Mouse (Mus musculus) MEL (cell line): ENCODE measurements around the gene Rnf114. TPM values are rescaled to one million over a fixed set of nuclear protein-coding genes. Genes with fewer than 3 reads are reported as not detected.

ENCODE experiments used
- DNase-seq: peaks from one replicate; pipeline ENCODE4 v3.0.0; 2011; ENCODE audit warnings: low read depth, low spot score
- H3K27ac ChIP-seq: 2 replicates; pipeline ENCODE4 v1.5.1; 2012; ENCODE audit warnings: low read depth, mild to moderate bottlenecking, control low read depth, low read length, moderate library complexity; ENCODE audit not compliant: control insufficient read depth
- H3K27me3 ChIP-seq, 2 experiments: fragments of 150-350 bp in 1 of 2; sonication (generic) in 1 of 2; 2 replicates each; pipeline ENCODE4 v1.6.1; 2012; ENCODE audit warnings: low read length in 2 of 2, mild to moderate bottlenecking in 2 of 2, improper control_type of control experiment in 1 of 2, moderate library complexity in 1 of 2; ENCODE audit not compliant: insufficient read depth in 2 of 2, control insufficient read depth in 1 of 2
- H3K36me3 ChIP-seq, 2 experiments: 2 replicates each; pipeline ENCODE4 v1.6.1; 2012 to 2014; ENCODE audit warnings: low read length in 2 of 2, improper control_type of control experiment in 1 of 2, inconsistent platforms in 1 of 2, mild to moderate bottlenecking in 1 of 2; ENCODE audit not compliant: insufficient read depth in 2 of 2, control insufficient read depth in 1 of 2
- H3K4me1 ChIP-seq, 2 experiments: fragments of 150-350 bp in 1 of 2; sonication (generic) in 1 of 2; 2 replicates each; pipeline ENCODE4 v1.6.1; 2012; ENCODE audit warnings: low read length in 2 of 2, improper control_type of control experiment in 1 of 2, mild to moderate bottlenecking in 1 of 2; ENCODE audit not compliant: insufficient read depth in 2 of 2, control insufficient read depth in 1 of 2
- H3K4me3 ChIP-seq, 2 experiments: fragments of 150-350 bp in 1 of 2; sonication (generic) in 1 of 2; 2 replicates each; pipeline ENCODE4 v1.5.1; 2012; ENCODE audit warnings: low read depth in 2 of 2, low read length in 2 of 2, mild to moderate bottlenecking in 2 of 2, moderate library complexity in 2 of 2, control low read depth in 1 of 2, improper control_type of control experiment in 1 of 2; ENCODE audit not compliant: control insufficient read depth in 1 of 2, insufficient read depth in 1 of 2
- H3K79me2 ChIP-seq: 2 replicates; pipeline ENCODE4 v1.6.1; 2012; ENCODE audit warnings: mild to moderate bottlenecking, low read length, moderate library complexity; ENCODE audit not compliant: control insufficient read depth, poor library complexity, insufficient read depth
- H3K9ac ChIP-seq: 2 replicates; pipeline ENCODE4 v1.6.1; 2012; ENCODE audit warnings: low read depth, mild to moderate bottlenecking, control low read depth, low read length, moderate library complexity; ENCODE audit not compliant: control insufficient read depth, poor library complexity, severe bottlenecking
- H3K9me3 ChIP-seq: fragments of 150-350 bp; sonication (generic); replicated peaks from 2 replicates; pipeline ENCODE4 v1.6.1; 2012; ENCODE audit warnings: mild to moderate bottlenecking, low read length, improper control_type of control experiment, moderate library complexity; ENCODE audit not compliant: insufficient read depth
- BHLHE40 ChIP-seq: IDR thresholded peaks from 2 replicates; pipeline ENCODE4 v1.6.1; 2012; ENCODE audit warnings: low read depth, mild to moderate bottlenecking, inconsistent platforms, low read length, improper control_type of control experiment, borderline replicate concordance
- CHD1 ChIP-seq: IDR thresholded peaks from 2 replicates; pipeline ENCODE4 v1.6.1; 2012; ENCODE audit warnings: low read depth, mild to moderate bottlenecking, inconsistent platforms, low read length, improper control_type of control experiment
- CHD2 ChIP-seq: IDR thresholded peaks from 2 replicates; pipeline ENCODE4 v1.6.1; 2011; ENCODE audit warnings: low read length, improper control_type of control experiment
- CTCF ChIP-seq, 3 experiments: IDR thresholded peaks in 2 of 3; conservative IDR thresholded peaks in 1 of 3; 2 replicates each; pipeline ENCODE4 v1.5.1; 2011 to 2012; ENCODE audit warnings: low read length in 3 of 3, low read depth in 2 of 3, mild to moderate bottlenecking in 2 of 3, improper control_type of control experiment in 1 of 3, inconsistent platforms in 1 of 3, mixed read lengths in 1 of 3, moderate library complexity in 1 of 3; ENCODE audit not compliant: control insufficient read depth in 1 of 3, insufficient read depth in 1 of 3, poor library complexity in 1 of 3, severe bottlenecking in 1 of 3
- E2F4 ChIP-seq: IDR thresholded peaks from 2 replicates; pipeline ENCODE4 v1.6.1; 2011; ENCODE audit warnings: low read depth, low read length, improper control_type of control experiment, borderline replicate concordance
- ELF1 ChIP-seq: IDR thresholded peaks from 2 replicates; pipeline ENCODE4 v1.6.1; 2014; ENCODE audit warnings: low read depth, mild to moderate bottlenecking, inconsistent platforms, low read length, improper control_type of control experiment, moderate library complexity
- EP300 ChIP-seq, 2 experiments: IDR thresholded peaks; 2 replicates each; pipeline ENCODE4 v1.6.1; 2011; ENCODE audit warnings: improper control_type of control experiment in 2 of 2, low read length in 2 of 2, low read depth in 1 of 2, mild to moderate bottlenecking in 1 of 2
- ETS1 ChIP-seq: IDR thresholded peaks from 2 replicates; pipeline ENCODE4 v1.6.1; 2012; ENCODE audit warnings: low read depth, mild to moderate bottlenecking, inconsistent platforms, low read length, improper control_type of control experiment, moderate library complexity
- GABPA ChIP-seq: IDR thresholded peaks from 2 replicates; pipeline ENCODE4 v1.6.1; 2012; ENCODE audit warnings: low read depth, mild to moderate bottlenecking, inconsistent platforms, low read length, improper control_type of control experiment, moderate library complexity
- GATA1 ChIP-seq: IDR thresholded peaks from 2 replicates; pipeline ENCODE4 v1.6.1; 2011; ENCODE audit warnings: low read depth, low read length, improper control_type of control experiment
- HCFC1 ChIP-seq: IDR thresholded peaks from 2 replicates; pipeline ENCODE4 v1.6.1; 2012; ENCODE audit warnings: low read depth, mild to moderate bottlenecking, inconsistent platforms, low read length, improper control_type of control experiment, moderate library complexity
- JUND ChIP-seq: IDR thresholded peaks from 2 replicates; pipeline ENCODE4 v1.6.1; 2011; ENCODE audit warnings: low read depth, mild to moderate bottlenecking, improper control_type of control experiment, low read length
- KAT2A ChIP-seq: conservative IDR thresholded peaks from 2 replicates; pipeline ENCODE4 v1.6.1; 2012; ENCODE audit warnings: low read depth, low read length, improper control_type of control experiment, inconsistent platforms
- MAFK ChIP-seq: IDR thresholded peaks from 2 replicates; pipeline ENCODE4 v1.6.1; 2011; ENCODE audit warnings: low read depth, mild to moderate bottlenecking, low read length, improper control_type of control experiment, borderline replicate concordance
- MAX ChIP-seq: IDR thresholded peaks from 2 replicates; pipeline ENCODE4 v1.6.1; 2011; ENCODE audit warnings: low read length, improper control_type of control experiment
- MEF2A ChIP-seq: IDR thresholded peaks from 2 replicates; pipeline ENCODE4 v1.6.1; 2014; ENCODE audit warnings: low read depth, mild to moderate bottlenecking, inconsistent platforms, low read length, improper control_type of control experiment; ENCODE audit not compliant: poor library complexity, insufficient replicate concordance, severe bottlenecking; ENCODE audit errors: extremely low read depth
- MXI1 ChIP-seq: IDR thresholded peaks from 2 replicates; pipeline ENCODE4 v1.6.1; 2011; ENCODE audit warnings: mild to moderate bottlenecking, low read depth, low read length, improper control_type of control experiment
- MYB ChIP-seq: IDR thresholded peaks from 2 replicates; pipeline ENCODE4 v1.6.1; 2011; ENCODE audit warnings: mild to moderate bottlenecking, low read depth, low read length, improper control_type of control experiment
- MYC ChIP-seq: IDR thresholded peaks from 2 replicates; pipeline ENCODE4 v1.6.1; 2011; ENCODE audit warnings: low read depth, mild to moderate bottlenecking, low read length, improper control_type of control experiment, moderate library complexity
- NELFE ChIP-seq: IDR thresholded peaks from 2 replicates; pipeline ENCODE4 v1.6.1; 2011; ENCODE audit warnings: low read depth, low read length, improper control_type of control experiment
- NRF1 ChIP-seq: IDR thresholded peaks from 2 replicates; pipeline ENCODE4 v1.6.1; 2014; ENCODE audit warnings: low read depth, mild to moderate bottlenecking, inconsistent platforms, low read length, improper control_type of control experiment, moderate library complexity; ENCODE audit not compliant: poor library complexity, insufficient read depth, severe bottlenecking
- POLR2A ChIP-seq, 2 experiments: IDR thresholded peaks; 2 replicates each; pipeline ENCODE4 v1.6.1; 2011 to 2012; ENCODE audit warnings: low read length in 2 of 2, mild to moderate bottlenecking in 2 of 2, control low read depth in 1 of 2, improper control_type of control experiment in 1 of 2, low read depth in 1 of 2, moderate library complexity in 1 of 2; ENCODE audit not compliant: control insufficient read depth in 1 of 2, insufficient read depth in 1 of 2, poor library complexity in 1 of 2
- POLR2AphosphoS2 ChIP-seq: IDR thresholded peaks from 2 replicates; pipeline ENCODE4 v1.6.1; 2011; ENCODE audit warnings: low read length, improper control_type of control experiment
- POLR2AphosphoS5 ChIP-seq: IDR thresholded peaks from 2 replicates; pipeline ENCODE4 v1.6.1; 2012; ENCODE audit warnings: low read depth, borderline replicate concordance, mild to moderate bottlenecking, inconsistent platforms, low read length, moderate library complexity, mixed read lengths
- RAD21 ChIP-seq: IDR thresholded peaks from 2 replicates; pipeline ENCODE4 v1.6.1; 2011; ENCODE audit warnings: mild to moderate bottlenecking, low read depth, low read length, improper control_type of control experiment
- RCOR1 ChIP-seq: IDR thresholded peaks from 2 replicates; pipeline ENCODE4 v1.6.1; 2012; ENCODE audit warnings: low read depth, mild to moderate bottlenecking, inconsistent platforms, low read length, improper control_type of control experiment
- SIN3A ChIP-seq: IDR thresholded peaks from 2 replicates; pipeline ENCODE4 v1.6.1; 2012; ENCODE audit warnings: low read length, improper control_type of control experiment, inconsistent platforms
- SMC3 ChIP-seq: IDR thresholded peaks from 2 replicates; pipeline ENCODE4 v1.6.1; 2011; ENCODE audit warnings: low read depth, low read length, improper control_type of control experiment
- TAL1 ChIP-seq: IDR thresholded peaks from 2 replicates; pipeline ENCODE4 v1.6.1; 2012; ENCODE audit warnings: mild to moderate bottlenecking, inconsistent platforms, low read length, moderate library complexity, mixed read lengths
- UBTF ChIP-seq: IDR thresholded peaks from 2 replicates; pipeline ENCODE4 v1.6.1; 2012; ENCODE audit warnings: low read depth, mild to moderate bottlenecking, inconsistent platforms, low read length, improper control_type of control experiment, moderate library complexity, borderline replicate concordance; ENCODE audit not compliant: insufficient read depth
- USF1 ChIP-seq: IDR thresholded peaks from 2 replicates; pipeline ENCODE4 v1.6.1; 2014; ENCODE audit warnings: low read depth, mild to moderate bottlenecking, inconsistent platforms, low read length, improper control_type of control experiment, moderate library complexity
- USF2 ChIP-seq, 2 experiments: IDR thresholded peaks; 2 replicates each; pipeline ENCODE4 v1.6.1; 2011 to 2012; ENCODE audit warnings: improper control_type of control experiment in 2 of 2, low read length in 2 of 2, borderline replicate concordance in 1 of 2, inconsistent platforms in 1 of 2, low read depth in 1 of 2, mild to moderate bottlenecking in 1 of 2; ENCODE audit not compliant: insufficient read depth in 1 of 2
- ZKSCAN1 ChIP-seq: IDR thresholded peaks from 2 replicates; pipeline ENCODE4 v1.6.1; 2012; ENCODE audit warnings: low read depth, mild to moderate bottlenecking, inconsistent platforms, low read length, improper control_type of control experiment, moderate library complexity
- ZMIZ1 ChIP-seq: IDR thresholded peaks from 2 replicates; pipeline ENCODE4 v1.6.1; 2012; ENCODE audit warnings: low read depth, mild to moderate bottlenecking, inconsistent platforms, low read length, improper control_type of control experiment, moderate library complexity
- ZNF384 ChIP-seq: IDR thresholded peaks from 2 replicates; pipeline ENCODE4 v1.6.1; 2012; ENCODE audit warnings: low read depth, mild to moderate bottlenecking, inconsistent platforms, low read length, improper control_type of control experiment
- polyA plus RNA-seq, 2 experiments: library from polyadenylated mRNA; stranded (reverse) in 1 of 2; unstranded in 1 of 2; fragments of >175 nt in 1 of 2; fragments of >200 nt in 1 of 2; gene quantifications; 2 replicates each; pipeline versions ENCODE4 v1.2.1 to v1.2.4; 2012; ENCODE audit warnings: low replicate concordance in 2 of 2, low read depth in 1 of 2; ENCODE audit not compliant: insufficient read length in 2 of 2, insufficient read depth in 1 of 2, missing spikeins in 1 of 2
- total RNA-seq: library from RNA; depleted of rRNA; stranded (reverse); fragments of 300-350 nt; gene quantifications from 2 replicates; pipeline ENCODE4 v1.2.3, GENCODE M21; 2012

Gene Rnf114
- total and polyA plus RNA-seq, 3 experiments = 44.0 to 49.2 TPM; not detected in 1

- H3K79me2 ChIP-seq = no peaks in the 10 kb centered on the region; the same call in 1 of the 2 replicates
- peak; percentile 46 for DNase-seq
- H3K36me3 ChIP-seq = peaks cover 0 to 19% of the 10 kb centered on the region in 2 experiments; a peak in 2 of 4 replicates
- H3K9me3 ChIP-seq = no peaks in the 10 kb centered on the region
- peak overlapping the region; percentile 20; the same call in 1 of the 2 replicates for H3K9ac ChIP-seq
- H3K4me3 ChIP-seq = peak overlapping the region in 1 of 2 experiments; percentile 19; a peak in 1 of 4 replicates
- no peaks in the 10 kb centered on the region for H3K27me3 ChIP-seq
- no peak overlapping the region for H3K27ac ChIP-seq
- H3K4me1 ChIP-seq = peaks cover 14 to 20% of the 10 kb centered on the region in 2 experiments
- no peak for TF ChIP-seq NRF1
- no peak for TF ChIP-seq MAX
- no peak for TF ChIP-seq UBTF
- TF ChIP-seq POLR2A (IDR thresholded peaks at IDR 0.05; ENCODE audit: control insufficient read depth in 1 of 2, insufficient read depth in 1 of 2, low read depth in 1 of 2, low read length in 2 of 2, poor library complexity in 1 of 2) = no peak
- 0 out of 2 replicates have a peak, but pooled peaks have one; percentile 61 for TF ChIP-seq RCOR1
- TF ChIP-seq POLR2AphosphoS5 = no peak
- no peak for TF ChIP-seq ZNF384
- peak; percentile 67; the same call in 1 of the 2 replicates for TF ChIP-seq SIN3A
- TF ChIP-seq POLR2AphosphoS2 = no peak
- TF ChIP-seq MYB = peak; percentile 72
- no peak for TF ChIP-seq MYC
- peak; percentile 51; the same call in 1 of the 2 replicates for TF ChIP-seq ETS1
- TF ChIP-seq EP300 (IDR thresholded peaks at IDR 0.05; ENCODE audit: low read depth in 1 of 2, low read length in 2 of 2) = peak; percentile 32 to 76; a peak in 3 of 4 replicates
- TF ChIP-seq MXI1 = peak; percentile 62; the same call in 1 of the 2 replicates
- no peak; the same call in 1 of the 2 replicates for TF ChIP-seq HCFC1
- 0 out of 2 replicates have a peak, but pooled peaks have one; percentile 28 for TF ChIP-seq NELFE
- no peak for TF ChIP-seq SMC3
- no peak for TF ChIP-seq CHD1
- no peak for TF ChIP-seq E2F4
- no peak for TF ChIP-seq JUND
- TF ChIP-seq ELF1 = peak; percentile 36; the same call in 1 of the 2 replicates
- TF ChIP-seq ZKSCAN1 = no peak
- no peak for TF ChIP-seq ZMIZ1
- no peak for TF ChIP-seq CHD2
- TF ChIP-seq CTCF (IDR thresholded peaks at IDR 0.05 in 2 of 3, conservative IDR thresholded peaks at IDR 0.05 in 1 of 3; ENCODE audit: control insufficient read depth in 1 of 3, insufficient read depth in 1 of 3, low read depth in 2 of 3, low read length in 3 of 3, poor library complexity in 1 of 3, severe bottlenecking in 1 of 3) = no peak
- no peak for TF ChIP-seq MAFK
- TF ChIP-seq KAT2A = no peak
- TF ChIP-seq MEF2A = no peak
- no peak for TF ChIP-seq TAL1
- no peak for TF ChIP-seq RAD21
- no peak for TF ChIP-seq USF2 (IDR thresholded peaks at IDR 0.05; ENCODE audit: borderline replicate concordance in 1 of 2, insufficient read depth in 1 of 2, low read depth in 1 of 2, low read length in 2 of 2)
- 0 out of 2 replicates have a peak, but pooled peaks have one; percentile 27 for TF ChIP-seq USF1
- TF ChIP-seq BHLHE40 = no peak
- 0 out of 2 replicates have a peak, but pooled peaks have one; percentile 42 for TF ChIP-seq GATA1
- TF ChIP-seq GABPA = no peak
Observed at GRCm38 (mm10) chr2:167536320-167536945, 44.0 kb downstream of the Rnf114 start.
